Mouse (Mus musculus): ENCODE results near the gene Polr2e. TPM values are rescaled to one million over a fixed set of nuclear protein-coding genes. Genes with fewer than 3 reads are reported as not detected.
"Not testable (repeated sequence)": the region's sequence is repeated elsewhere in the genome, so short reads cannot be mapped to it uniquely, and the experiment has no call there.

Polr2e gene
- polyA plus RNA-seq, 1 experiment from 2014 or later: 308 TPM

DNA sequence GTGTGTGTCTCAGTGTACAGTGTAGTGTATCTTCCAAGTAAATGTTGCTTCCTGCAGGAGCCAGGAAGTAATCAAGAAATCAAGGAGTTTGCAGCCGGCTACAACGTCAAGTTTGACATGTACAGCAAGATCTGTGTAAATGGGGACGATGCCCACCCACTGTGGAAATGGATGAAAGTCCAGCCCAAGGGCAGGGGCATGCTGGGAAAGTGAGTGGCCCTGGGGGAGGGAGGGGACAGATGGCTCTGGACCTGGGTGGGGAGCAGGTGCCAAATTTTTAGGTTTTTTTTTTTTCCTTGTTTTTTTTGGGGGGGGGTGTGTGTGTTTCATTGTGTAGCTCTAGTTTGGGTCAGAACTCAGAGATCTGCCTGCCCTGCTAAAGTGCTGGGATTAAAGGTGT lies 15.3 kb upstream of the Polr2e start:
- not testable (repeated sequence) for DNase-seq (ENCODE audit: low spot score); H3K27me3 ChIP-seq (ENCODE audit: control insufficient read depth, insufficient read depth, low read length); H3K9me3 ChIP-seq (ENCODE audit: control insufficient read depth, low read length); ATAC-seq (ENCODE audit: insufficient number of reproducible peaks, low FRiP score, low TSS enrichment, low read depth); H3K36me3 ChIP-seq (ENCODE audit: control insufficient read depth, insufficient read depth, low read length); H3K27ac ChIP-seq (replicated peaks; ENCODE audit: low read depth, low read length); H3K4me1 ChIP-seq (ENCODE audit: control insufficient read depth, insufficient read depth, low read length)
- Histone ChIP-seq H3K4me2 (ENCODE audit: low read depth, severe bottlenecking) (peak overlapping the region; percentile 78), H3K4me3 (ENCODE audit: low read depth, low read length) (peak overlapping the region; percentile 75), H3K9ac (ENCODE audit: low read length) (peak overlapping the region; percentile 37; the same call in 1 of the 2 replicates)
- 40% methylated on average over 3 of the region's 3 CpGs for WGBS

DNA sequence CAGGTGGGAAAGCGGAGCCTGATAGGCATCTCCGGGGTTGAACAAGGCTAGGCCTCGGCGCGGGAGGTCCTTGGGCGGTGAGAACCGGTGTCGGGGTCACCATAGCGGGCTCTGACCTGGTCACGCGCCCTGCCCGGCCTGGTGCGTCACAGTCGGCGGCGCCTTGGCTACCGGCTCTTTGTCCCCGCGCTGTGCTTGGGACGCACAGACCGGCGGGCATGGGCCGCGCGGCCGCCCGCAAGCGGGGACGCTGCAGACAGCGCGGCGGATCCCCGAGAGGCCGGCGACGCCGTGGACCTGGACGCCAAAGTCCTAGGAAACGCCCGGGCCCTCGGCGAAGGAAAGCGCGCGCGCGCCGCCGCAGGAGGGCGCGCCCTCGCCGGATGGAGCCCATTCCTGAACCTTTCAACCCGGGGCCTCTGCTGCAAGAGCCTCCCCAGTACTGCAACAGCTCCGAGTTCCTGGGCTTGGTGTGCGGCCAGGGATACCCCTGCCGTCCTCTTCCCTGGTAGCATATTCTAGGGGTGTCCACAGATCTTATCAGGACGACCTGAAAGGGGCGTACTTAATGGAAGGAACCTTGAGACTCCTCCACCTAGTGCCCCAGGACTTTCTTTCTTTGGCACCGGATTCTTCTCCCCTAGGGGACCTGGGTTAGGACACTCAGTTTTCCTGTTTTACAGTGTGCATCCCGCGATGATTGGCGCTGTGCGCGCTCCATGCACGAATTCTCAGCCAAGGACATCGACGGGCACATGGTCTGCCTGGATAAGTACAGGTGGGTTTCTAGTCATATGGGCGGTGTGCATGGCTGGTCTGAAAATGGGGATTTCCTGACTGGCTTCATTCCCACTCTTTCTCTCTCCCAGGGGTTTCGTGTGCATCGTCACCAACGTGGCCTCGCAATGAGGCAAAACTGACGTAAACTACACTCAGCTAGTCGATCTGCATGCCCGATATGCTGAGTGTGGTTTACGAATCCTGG lies 14.5 kb upstream of the Polr2e start:
- peak; percentile 40; the same call in 1 of the 2 replicates for ATAC-seq (ENCODE audit: insufficient number of reproducible peaks, low FRiP score, low TSS enrichment, low read depth)
- 2% methylated on average over 75 of the region's 77 CpGs for WGBS
- peaks cover 9% of the 10 kb centered on the region for H3K4me1 ChIP-seq (ENCODE audit: control insufficient read depth, insufficient read depth, low read length)

DNA sequence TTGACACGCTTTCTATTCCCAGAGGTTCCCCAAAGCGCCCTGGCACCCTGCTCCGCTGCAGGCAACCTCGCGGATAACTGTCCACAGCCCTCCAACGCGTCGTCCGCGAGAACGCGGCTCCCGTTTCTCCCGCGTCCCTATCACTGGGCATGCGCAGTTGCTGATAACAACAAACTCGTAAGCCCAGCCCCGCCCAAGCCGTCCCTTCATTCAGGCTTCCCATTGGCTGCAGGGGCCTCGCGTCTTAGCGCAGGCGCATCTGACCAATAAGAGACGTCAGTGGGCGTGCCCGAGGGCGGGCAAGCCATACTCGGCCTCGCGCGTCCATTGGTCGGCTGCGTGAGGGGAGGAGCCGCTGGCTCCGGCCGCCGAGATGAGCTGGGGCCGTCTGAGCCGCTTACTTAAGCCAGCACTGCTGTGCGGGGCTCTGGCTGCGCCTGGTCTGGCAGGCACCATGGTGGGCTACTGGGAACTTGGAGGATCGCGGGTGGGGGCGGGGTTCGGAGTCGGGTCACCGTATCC lies 13.7 kb upstream of the Polr2e start:
- Histone ChIP-seq H3K27me3 (ENCODE audit: control insufficient read depth, insufficient read depth, low read length) (no peaks in the 10 kb centered on the region), H3K4me2 (ENCODE audit: low read depth, severe bottlenecking) (peak overlapping the region; percentile 78), H3K4me3 (ENCODE audit: low read depth, low read length) (peak overlapping the region; percentile 75), H3K9ac (ENCODE audit: low read length) (peak overlapping the region; percentile 83), H3K4me1 (ENCODE audit: control insufficient read depth, insufficient read depth, low read length) (peaks cover 12% of the 10 kb centered on the region), H3K27ac (replicated peaks; ENCODE audit: low read depth, low read length) (peak overlapping the region; percentile 94), H3K9me3 (ENCODE audit: control insufficient read depth, low read length) (no peaks in the 10 kb centered on the region), H3K36me3 (ENCODE audit: control insufficient read depth, insufficient read depth, low read length) (peaks cover 5% of the 10 kb centered on the region; the same call in 1 of the 2 replicates)
- DNase-seq (ENCODE audit: low spot score): peak; percentile 100
- WGBS: under 1% methylated on average over 47 of the region's 47 CpGs
- peak; percentile 95 for ATAC-seq (ENCODE audit: insufficient number of reproducible peaks, low FRiP score, low TSS enrichment, low read depth)

More for the DNA sequence above, 14.5 kb upstream of the Polr2e start:
- DNase-seq (ENCODE audit: low spot score): peak; percentile 79
- H3K4me3 ChIP-seq (ENCODE audit: low read depth, low read length): peak overlapping the region; percentile 75
- H3K27me3 ChIP-seq (ENCODE audit: control insufficient read depth, insufficient read depth, low read length): no peaks in the 10 kb centered on the region
- H3K9ac ChIP-seq (ENCODE audit: low read length): peak overlapping the region; percentile 83
- H3K9me3 ChIP-seq (ENCODE audit: control insufficient read depth, low read length): no peaks in the 10 kb centered on the region
- H3K36me3 ChIP-seq (ENCODE audit: control insufficient read depth, insufficient read depth, low read length): peaks cover 5% of the 10 kb centered on the region; the same call in 1 of the 2 replicates
- H3K27ac ChIP-seq (replicated peaks; ENCODE audit: low read depth, low read length): peak overlapping the region; percentile 94
- H3K4me2 ChIP-seq (ENCODE audit: low read depth, severe bottlenecking): peak overlapping the region; percentile 78

DNA sequence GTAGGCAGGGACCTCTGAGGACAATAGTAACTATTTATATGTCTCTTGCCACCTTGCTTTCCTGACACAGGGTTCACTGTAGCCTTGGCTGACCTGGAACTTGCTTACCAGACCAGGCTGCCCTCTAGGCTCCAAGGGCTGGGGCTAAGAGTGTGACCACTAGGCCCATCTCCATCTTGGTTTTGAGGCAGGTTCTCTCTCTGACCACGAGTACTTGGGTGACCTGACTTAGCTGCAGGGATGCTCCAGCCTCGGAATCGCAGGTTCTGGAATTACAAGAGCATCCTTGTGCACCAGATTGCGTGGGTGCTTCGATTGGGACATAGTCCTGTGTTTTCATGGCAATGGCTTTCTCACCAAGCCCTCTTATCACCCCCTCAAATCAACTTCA lies 12.8 kb upstream of the Polr2e start:
- H3K27ac ChIP-seq (replicated peaks; ENCODE audit: low read depth, low read length): no peak overlapping the region

DNA sequence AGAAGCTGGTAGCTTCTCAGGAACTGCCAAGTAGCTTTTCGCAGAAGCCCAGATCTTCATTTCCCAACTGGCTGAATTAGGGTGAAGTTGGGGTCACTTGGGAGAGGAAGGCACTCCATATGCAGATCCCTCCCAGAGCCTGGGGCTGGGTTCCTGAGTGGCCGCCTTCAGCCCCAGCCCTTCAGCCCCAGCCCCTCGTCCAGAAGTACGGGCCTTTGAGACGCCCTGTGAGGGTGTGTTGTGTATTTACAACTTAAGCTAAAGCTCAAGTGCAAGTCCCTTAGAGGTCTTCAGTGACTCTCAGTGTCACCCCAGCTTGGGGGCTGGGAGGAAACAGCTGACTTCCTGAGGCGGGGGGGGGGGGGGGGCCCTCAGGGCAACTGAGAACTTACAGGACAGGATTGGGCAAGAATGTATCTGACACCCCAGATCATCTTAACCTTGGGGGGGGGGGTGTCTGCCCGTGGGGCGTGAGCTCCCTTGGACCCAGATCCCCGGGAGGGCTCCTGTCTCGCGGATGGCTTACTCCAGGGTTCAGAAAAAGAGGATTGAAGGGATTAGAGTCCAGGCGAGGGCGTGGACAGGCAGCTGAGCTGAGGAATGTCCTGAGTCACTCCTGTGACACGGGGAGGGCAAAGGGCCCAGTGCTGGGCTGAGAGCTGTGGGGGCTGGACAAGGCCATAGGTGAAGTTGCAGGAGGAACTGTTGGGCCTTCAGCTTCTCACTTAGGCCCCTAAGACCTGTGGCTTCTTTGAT lies 12.2 kb upstream of the Polr2e start:
- ATAC-seq (ENCODE audit: insufficient number of reproducible peaks, low FRiP score, low TSS enrichment, low read depth) (no peak), DNase-seq (ENCODE audit: low spot score) (peak; percentile 31)
- Histone ChIP-seq H3K4me1 (ENCODE audit: control insufficient read depth, insufficient read depth, low read length) (peaks cover 13% of the 10 kb centered on the region), H3K36me3 (ENCODE audit: control insufficient read depth, insufficient read depth, low read length) (no peaks in the 10 kb centered on the region; the same call in 1 of the 2 replicates), H3K4me3 (ENCODE audit: low read depth, low read length) (no peak overlapping the region; the same call in 1 of the 2 replicates), H3K4me2 (ENCODE audit: low read depth, severe bottlenecking) (0 out of 2 replicates have a peak overlapping the region, but pooled peaks have one; percentile 2), H3K27ac (replicated peaks; ENCODE audit: low read depth, low read length) (no peak overlapping the region), H3K27me3 (ENCODE audit: control insufficient read depth, insufficient read depth, low read length) (no peaks in the 10 kb centered on the region), H3K9me3 (ENCODE audit: control insufficient read depth, low read length) (no peaks in the 10 kb centered on the region), H3K9ac (ENCODE audit: low read length) (no peak overlapping the region; the same call in 1 of the 2 replicates)
- WGBS: 39% methylated on average over 14 of the region's 14 CpGs

More for the DNA sequence above, 12.8 kb upstream of the Polr2e start:
- Histone ChIP-seq H3K4me3 (ENCODE audit: low read depth, low read length) (no peak overlapping the region; the same call in 1 of the 2 replicates), H3K27me3 (ENCODE audit: control insufficient read depth, insufficient read depth, low read length) (no peaks in the 10 kb centered on the region), H3K9ac (ENCODE audit: low read length) (no peak overlapping the region), H3K4me1 (ENCODE audit: control insufficient read depth, insufficient read depth, low read length) (peaks cover 13% of the 10 kb centered on the region), H3K9me3 (ENCODE audit: control insufficient read depth, low read length) (no peaks in the 10 kb centered on the region), H3K4me2 (ENCODE audit: low read depth, severe bottlenecking) (no peak overlapping the region), H3K36me3 (ENCODE audit: control insufficient read depth, insufficient read depth, low read length) (no peaks in the 10 kb centered on the region; the same call in 1 of the 2 replicates)
- no peak for ATAC-seq (ENCODE audit: insufficient number of reproducible peaks, low FRiP score, low TSS enrichment, low read depth)
- WGBS: 85% methylated on average over 5 of the region's 5 CpGs
- DNase-seq (ENCODE audit: low spot score): no peak

DNA sequence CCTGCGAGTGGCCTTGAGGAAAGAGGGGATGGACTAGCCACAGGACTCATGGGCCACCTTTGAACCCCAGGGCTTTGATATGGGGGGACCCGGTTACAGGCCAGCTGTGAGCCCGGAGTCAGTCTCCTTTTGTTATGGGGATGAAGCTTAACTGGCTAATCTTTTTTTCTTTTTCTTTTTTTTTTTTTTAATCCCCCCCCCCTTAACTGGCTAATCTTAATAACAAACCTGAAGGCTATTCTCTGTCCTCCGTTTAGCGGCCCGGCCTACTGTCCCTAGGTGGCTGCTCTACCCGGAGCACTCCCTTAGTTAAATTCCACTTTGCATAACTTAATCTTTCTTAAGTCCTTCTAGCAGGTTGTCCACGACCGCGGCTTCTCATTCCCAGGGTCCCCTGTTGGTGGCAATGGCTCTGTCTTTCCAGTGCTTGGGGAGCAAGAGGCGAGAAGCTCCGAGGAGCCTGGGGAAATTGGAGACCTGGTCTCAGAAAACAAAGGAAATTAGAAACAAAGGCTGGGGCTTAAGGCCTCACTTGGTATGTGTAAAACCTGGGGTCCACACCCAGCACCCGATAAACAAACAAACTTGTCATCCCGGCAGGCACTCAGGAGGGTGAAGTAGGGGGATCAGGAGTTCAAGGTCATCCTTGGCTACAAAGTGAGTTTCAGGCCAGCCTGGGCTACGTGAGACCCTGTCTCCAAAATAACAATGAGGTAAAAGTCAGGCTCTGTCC lies 11.5 kb upstream of the Polr2e start:
- H3K4me1 ChIP-seq (ENCODE audit: control insufficient read depth, insufficient read depth, low read length): peaks cover 13% of the 10 kb centered on the region
- no peak for DNase-seq (ENCODE audit: low spot score)
- no peaks in the 10 kb centered on the region; the same call in 1 of the 2 replicates for H3K36me3 ChIP-seq (ENCODE audit: control insufficient read depth, insufficient read depth, low read length)
- no peak overlapping the region for H3K4me3 ChIP-seq (ENCODE audit: low read depth, low read length)
- H3K27ac ChIP-seq (replicated peaks; ENCODE audit: low read depth, low read length): no peak overlapping the region
- 0 out of 2 replicates have a peak overlapping the region, but pooled peaks have one; percentile 2 for H3K4me2 ChIP-seq (ENCODE audit: low read depth, severe bottlenecking)
- no peaks in the 10 kb centered on the region for H3K27me3 ChIP-seq (ENCODE audit: control insufficient read depth, insufficient read depth, low read length)
- H3K9ac ChIP-seq (ENCODE audit: low read length): no peak overlapping the region; the same call in 1 of the 2 replicates
- 30% methylated on average over 15 of the region's 15 CpGs for WGBS
- H3K9me3 ChIP-seq (ENCODE audit: control insufficient read depth, low read length): no peaks in the 10 kb centered on the region
- no peak for ATAC-seq (ENCODE audit: insufficient number of reproducible peaks, low FRiP score, low TSS enrichment, low read depth)

DNA sequence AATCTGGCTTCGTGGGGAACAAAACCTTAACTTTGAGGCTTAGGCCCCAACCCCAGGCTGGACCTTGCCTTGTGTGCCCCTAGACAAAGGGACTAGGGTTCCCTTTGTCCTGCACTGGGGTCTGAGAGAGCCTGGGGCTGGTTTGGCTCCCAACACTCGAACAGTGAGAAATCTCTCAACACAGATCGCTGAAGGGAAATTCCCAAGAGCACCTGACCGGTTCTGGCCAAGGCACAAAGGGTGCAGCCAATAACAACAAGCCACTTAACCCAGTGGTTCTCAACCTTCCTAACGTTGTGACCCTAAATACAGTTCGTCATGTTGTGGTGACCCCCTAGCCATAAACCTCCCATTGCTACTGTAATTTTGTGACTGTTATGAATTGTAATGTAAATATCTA lies 10.6 kb upstream of the Polr2e start:
- DNase-seq (ENCODE audit: low spot score): no peak
- no peaks in the 10 kb centered on the region for H3K9me3 ChIP-seq (ENCODE audit: control insufficient read depth, low read length)
- 36% methylated on average over 6 of the region's 6 CpGs for WGBS
- no peak overlapping the region for H3K4me3 ChIP-seq (ENCODE audit: low read depth, low read length)
- H3K4me2 ChIP-seq (ENCODE audit: low read depth, severe bottlenecking): no peak overlapping the region
- H3K27me3 ChIP-seq (ENCODE audit: control insufficient read depth, insufficient read depth, low read length): no peaks in the 10 kb centered on the region
- no peak overlapping the region for H3K9ac ChIP-seq (ENCODE audit: low read length)
- peaks cover 11% of the 10 kb centered on the region for H3K4me1 ChIP-seq (ENCODE audit: control insufficient read depth, insufficient read depth, low read length)
- H3K36me3 ChIP-seq (ENCODE audit: control insufficient read depth, insufficient read depth, low read length): no peaks in the 10 kb centered on the region
- H3K27ac ChIP-seq (replicated peaks; ENCODE audit: low read depth, low read length): no peak overlapping the region
- no peak for ATAC-seq (ENCODE audit: insufficient number of reproducible peaks, low FRiP score, low TSS enrichment, low read depth)
